Mouse (Mus musculus) 3T3-L1 (cell line): ENCODE data around the gene 1700016C15Rik.

Source experiments
- DNase-seq: peaks from one replicate; pipeline ENCODE4 v3.0.0-alpha.2; 2015; ENCODE audit warnings: low read depth, low spot score

The 1700016C15Rik gene

DNA sequence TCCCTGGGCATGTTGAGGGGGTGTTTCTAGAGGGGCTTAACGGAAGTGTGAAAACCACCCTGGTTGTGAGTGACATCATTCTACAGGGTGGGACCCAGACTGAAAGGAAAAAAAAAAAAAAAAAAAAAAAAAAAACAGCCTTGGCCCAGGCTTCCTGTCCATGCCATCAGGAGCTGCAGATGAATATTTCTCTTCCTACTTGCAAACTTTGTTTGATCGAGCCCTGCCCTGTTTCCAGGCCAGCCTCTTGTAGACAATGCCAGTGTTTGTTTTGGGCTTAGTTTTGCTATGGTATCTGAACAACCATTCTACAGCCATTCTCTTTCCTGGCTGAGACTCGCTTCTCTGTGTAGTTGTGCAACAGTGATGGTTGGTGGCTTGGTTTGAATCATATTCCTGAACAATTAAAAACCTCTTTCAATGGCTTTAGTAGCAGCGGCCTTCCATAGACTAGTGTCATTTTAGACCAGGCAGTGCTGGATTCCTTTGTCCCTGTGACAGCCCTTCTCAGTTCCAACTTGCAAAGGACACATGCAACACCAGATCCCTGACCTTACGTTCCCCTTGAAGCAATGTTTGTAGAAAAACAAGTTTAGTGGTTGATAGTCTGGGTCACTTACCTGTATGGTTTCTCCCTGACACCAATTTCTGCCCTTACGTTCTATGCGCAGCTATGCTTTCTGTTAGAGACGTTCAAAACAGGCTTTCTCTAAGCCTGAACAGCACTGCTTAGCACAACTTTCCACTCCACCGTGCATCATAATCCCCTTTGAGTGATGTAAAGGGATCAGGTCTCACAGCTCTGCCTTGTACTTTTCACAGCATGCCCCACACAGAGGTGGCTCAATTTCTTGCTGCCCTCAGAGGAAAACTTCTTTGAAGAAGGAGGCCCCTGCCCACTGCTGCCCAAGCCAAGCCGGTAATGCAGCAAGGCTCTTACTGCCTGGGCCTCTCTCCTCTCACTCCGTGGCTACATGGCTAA lies at the start of gene 1700016C15Rik:
1700016C15Rik (plus strand) TSS at position 772 of the 982 bp plus-strand sequence.
- no peak for DNase-seq

DNA sequence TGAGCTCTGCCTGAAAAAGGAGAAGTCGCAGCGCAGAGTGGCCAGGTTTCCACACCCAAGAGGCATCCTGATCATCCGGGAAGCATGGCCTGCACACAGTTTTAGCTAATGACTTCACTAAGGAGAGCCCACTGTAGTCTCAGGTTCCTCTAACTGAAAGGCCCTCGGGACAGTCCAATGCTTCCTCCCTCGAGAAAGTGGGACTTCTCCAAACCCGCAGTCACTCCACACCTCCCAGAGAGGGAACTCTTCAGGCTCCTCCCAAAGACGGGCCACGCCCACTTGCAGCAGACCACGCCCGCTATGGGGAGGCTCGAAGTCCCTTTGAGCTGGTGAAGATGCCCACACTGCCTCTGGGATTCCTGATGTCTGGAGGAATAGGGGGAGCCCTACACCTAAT lies 48.4 kb upstream of the 1700016C15Rik start:
- DNase-seq: no peak

DNA sequence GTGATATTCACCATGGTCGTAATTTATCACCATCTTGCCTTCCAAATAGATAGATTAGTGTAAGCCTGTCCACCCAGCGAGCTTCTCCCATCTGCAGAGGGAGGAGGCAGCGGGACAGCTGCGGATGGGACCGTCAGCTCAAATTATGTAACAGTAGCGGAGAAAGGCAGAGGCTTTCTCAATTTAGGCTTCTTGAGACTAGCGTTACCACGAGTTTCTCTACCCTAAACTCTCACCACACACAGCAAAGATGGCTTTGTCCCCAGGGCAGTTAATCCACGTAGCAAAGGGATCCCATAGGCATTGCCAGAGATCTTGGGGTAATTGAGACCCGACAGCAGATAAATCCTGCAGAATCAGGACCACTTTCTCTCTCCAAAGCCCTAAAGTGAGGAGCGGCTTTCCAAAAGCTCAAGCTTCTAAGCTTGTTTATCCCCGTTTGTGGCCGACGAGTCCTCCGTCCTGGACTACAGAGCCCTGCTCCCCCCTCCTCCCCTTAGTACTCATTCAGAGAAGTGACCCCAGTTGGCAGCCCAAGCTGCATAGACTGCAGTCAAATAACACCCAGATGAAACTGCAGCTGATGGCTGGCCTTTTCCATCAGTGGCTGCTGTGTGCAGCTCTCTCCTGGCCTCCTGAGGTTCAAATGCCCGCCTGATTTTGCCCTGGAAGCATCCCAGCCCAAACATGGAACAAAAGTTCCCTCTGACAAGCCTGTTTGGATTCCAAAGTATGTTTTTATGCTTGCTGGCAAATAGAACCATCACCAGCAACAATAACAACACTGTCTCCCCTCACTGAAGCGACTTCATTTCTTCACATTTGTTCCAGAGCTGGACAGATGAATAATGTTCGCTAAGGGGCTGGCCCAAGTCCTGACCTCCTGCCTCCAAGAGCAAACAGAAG lies 45.4 kb upstream of the 1700016C15Rik start:
- peak; percentile 30 for DNase-seq

DNA sequence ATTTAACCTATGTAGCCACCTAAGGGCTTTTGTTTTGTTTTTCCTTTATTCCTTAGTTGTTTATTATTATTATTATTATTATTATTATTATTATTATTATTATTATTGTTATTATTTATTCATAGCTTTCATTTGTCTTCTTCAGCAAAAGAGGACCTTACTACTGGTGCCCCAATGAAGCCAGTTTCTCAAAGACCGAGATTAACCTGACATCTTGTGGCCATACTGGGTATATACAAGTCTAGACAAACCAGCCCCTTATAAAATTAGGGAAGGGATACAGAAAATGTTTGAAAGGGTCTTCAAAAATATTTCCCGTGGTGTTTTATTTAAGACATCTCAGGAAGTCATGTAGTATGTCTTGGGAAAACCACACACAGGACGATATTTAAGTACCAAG lies 44.7 kb upstream of the 1700016C15Rik start:
- peak; percentile 77 for DNase-seq

DNA sequence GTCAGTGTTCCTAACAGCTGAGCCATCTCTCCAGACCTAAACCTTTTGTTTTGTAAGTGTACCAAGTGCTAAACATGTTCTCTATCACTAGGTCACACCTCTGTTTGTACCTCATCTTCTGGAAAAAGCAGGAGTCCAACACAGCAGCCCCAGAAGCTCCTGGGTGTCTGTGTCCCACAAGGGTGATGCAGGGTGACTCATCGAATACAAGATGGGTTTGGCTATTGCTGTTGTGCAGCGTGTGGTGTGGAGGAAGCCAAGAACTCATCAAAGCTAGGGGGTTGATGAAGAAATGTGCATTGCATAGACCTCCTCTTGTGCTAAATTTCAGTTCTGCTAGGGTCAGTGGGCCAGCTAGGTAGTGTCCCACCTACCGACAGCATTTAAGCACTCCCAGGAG lies 43.5 kb upstream of the 1700016C15Rik start:
- peak; percentile 57 for DNase-seq

DNA sequence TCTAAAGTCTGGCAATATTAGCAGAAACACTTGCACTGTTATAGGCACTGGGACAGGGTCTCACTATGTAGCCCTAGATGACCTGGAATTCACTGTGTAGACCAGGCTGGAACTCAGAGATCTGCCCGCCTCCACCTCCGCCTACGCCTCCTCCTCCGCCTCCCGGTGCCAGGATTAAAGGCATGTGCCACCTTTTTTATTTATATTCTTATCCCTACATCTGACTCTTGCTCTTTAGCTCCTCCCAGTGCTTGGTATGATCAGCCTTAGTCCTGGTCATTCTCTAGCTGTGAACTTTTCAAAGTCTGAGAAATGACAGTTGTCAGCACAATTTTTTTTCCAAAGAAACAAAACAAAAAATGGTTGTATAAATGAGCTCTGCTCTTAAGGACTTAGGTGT lies 42.6 kb upstream of the 1700016C15Rik start:
- no peak for DNase-seq

DNA sequence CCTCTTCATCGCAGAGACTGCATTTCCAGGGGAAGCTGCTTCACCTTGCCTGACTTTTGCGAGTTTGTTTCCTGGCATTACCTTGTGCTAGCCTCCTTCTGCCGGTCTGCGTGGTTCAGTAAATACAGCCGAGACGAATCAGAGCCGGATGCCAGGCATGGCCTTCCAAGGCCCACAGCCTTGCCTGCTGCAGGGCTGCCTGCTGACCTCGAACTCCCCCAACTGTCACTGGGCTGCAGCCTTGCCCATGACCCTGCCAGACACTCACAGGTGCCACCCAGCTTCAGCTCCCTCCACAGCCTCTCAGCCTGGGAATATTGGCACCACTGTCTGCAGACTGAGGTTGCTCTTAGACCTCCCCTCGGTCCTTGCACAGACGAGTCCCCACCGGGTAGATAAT lies 37.1 kb upstream of the 1700016C15Rik start:
- DNase-seq: no peak

DNA sequence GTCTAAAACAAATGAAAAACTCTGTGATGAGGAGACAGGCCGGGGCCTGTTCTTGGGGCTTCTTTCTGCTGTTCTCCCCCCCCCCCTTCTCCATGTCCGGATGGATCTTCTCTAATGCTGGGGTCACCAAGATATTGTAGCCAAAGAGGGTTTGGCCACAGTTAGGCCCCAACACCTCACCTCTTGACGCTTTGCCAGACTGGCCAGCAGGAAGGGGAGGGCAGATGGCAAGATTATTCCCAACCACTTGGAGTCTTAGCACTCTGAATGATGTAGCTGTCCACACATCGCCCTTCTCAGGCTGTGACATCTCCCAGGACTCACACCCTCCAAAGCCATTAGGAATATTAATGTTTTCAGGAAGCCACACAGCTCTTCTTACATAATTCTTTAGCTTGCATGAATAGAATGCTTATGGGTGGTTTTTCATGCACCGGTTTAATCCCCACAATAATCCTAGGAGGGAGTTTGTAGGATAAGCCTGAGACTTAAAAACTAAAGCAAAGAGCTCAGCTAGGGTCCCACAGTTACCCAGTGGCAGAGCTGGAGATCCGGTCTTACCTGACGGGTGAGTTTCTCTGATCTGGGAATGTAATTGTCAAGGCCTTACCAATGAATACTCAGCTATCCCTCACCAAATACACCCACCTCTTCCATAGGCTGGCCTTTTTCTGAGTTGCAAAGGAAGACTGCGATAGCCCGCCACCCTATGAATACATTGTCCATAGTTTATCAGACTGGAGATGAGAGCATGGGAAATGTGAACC lies 35.9 kb upstream of the 1700016C15Rik start:
- DNase-seq: no peak

DNA sequence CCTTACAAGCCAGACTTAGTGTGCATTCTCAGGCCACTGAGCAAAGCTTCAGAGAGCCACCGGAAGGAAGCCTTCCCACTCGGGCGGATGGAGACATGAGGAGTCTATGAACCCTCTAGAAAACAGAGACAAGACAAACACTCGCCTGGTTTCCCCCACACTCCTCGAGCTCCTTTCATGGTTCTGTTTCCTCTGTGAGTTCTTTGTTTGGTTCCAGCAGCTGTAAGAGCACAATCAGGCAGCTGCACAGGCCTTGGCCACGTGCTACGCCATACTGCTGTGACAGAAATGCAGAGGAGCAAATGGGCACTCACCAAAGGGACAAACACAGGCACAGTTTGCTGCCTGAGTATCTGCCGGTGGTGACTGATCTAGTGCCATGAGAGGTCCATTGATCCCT lies 29.1 kb upstream of the 1700016C15Rik start:
- no peak for DNase-seq

DNA sequence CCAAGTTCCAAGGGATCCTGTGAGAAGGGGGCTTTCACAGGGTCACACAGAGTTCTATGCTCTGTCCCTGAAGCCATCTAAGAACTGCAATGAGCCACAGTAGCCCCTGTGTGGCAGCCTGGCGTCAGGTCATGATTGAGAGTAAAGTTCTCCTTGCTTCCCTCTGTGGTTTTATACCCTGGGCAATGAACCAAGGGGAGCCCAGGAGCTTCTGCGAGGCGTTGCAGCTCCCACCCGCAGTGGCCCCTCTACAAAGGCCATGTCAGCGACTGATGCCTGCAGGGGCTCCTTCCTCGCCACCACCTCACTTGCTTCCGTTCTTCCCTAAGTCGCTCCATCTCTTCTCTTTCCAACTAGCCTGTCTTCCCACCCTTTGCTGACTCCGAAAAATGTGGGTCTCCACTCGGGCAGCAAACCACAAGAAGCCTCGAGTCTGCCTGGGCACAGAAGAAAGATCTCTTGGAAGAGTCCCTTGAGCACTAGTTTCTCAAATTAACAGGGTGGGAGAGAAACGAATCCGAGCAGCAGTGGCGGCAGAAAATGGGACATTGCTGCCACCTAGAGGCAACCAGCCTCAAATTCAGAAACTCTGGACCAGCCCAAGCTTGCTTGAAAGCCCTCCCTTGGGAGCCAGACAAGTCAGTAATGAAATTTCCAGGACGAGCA lies 27.0 kb upstream of the 1700016C15Rik start:
- peak; percentile 98 for DNase-seq

DNA sequence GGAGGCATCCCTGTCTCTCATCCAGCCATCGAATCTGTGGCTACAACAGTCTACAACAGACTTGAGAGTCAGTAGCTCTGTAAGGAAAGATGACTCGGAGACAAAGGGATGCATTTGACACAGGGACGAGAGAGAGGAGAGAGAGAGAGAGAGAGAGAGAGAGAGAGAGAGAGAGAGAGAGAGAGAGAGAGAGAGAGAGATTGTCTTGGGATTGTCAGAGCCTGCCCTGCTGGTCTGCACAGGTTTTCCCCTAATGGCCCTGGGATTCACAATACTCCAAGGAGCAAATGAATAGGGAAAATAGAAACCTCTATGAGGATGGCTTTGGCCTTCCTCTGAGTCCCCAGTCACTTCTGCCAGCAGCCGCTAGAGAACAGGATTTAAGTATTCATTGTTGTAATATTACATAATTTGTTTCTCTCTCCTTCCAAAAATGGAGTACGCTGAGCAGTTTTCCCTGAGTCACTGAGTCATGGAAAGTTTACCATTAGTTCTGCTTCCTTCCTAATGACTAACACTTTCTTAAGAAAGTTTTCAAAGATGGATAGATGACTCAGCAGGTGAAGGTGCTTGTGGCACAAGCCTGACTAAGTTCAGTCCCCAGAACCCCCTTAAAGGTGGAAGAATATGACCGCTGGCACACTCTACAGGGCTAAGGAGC lies 26.3 kb upstream of the 1700016C15Rik start:
- DNase-seq: peak; percentile 89

DNA sequence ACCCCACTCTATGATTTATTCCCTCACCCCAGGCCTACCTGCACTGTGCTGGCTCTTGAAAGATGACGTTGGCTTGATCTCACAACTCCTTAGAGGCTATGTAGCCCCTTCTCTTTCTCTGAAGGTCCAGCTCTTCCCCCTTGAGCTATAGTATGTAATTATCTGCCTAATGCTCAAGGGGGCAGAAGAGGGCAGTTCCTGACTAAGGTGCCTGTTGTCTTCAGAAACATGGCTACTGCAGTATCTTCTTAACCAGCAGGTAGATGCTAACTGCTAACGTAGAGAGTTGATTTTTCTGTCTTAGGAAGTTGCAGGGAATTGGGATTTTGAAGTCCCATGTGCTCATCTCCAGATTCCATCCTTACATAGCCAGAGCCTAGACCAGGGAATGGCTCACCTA lies 24.4 kb upstream of the 1700016C15Rik start:
- DNase-seq: peak; percentile 73

DNA sequence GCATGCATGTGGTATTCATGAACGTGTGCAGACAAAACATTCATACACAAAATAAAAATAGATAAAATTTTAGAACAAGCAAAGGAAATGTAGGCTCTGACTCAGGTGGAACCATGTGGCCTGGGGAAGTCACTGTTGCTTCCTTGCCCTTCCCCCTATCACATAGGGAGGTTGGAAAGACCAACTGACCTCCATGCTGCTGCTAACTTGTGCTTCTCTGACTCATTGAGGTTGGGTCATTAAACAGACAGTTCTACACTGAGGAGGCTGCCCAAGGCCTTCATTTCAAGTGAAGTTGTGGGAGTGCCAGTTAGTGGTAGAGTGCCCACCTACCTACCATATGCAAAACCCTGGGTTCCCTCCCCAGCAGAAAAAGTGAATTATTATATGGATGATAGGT lies 22.0 kb upstream of the 1700016C15Rik start:
- peak; percentile 57 for DNase-seq

DNA sequence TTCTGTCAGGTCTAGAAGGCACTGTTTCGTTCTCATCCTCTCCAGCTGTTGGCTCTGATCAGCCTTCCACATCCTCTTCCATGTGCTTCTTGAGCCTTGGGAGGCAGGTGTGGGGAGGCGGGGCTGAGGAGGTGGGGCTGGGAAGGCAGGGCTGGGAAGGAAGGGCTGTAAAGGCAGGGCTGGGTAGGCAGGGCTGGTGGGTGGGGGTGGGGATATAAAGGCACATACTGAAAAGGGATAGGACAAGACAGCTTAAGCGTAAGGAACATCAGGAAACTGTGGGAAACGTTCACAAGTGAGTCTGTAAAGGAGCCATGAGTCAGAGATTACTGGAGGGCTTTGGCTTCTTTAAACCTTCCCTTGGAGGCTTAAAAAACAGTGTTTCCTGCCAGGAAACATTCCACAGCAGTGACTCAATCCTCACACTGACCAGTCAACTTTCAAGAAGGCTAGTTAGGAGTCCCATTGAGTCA lies 21.0 kb upstream of the 1700016C15Rik start:
- DNase-seq: peak; percentile 100

DNA sequence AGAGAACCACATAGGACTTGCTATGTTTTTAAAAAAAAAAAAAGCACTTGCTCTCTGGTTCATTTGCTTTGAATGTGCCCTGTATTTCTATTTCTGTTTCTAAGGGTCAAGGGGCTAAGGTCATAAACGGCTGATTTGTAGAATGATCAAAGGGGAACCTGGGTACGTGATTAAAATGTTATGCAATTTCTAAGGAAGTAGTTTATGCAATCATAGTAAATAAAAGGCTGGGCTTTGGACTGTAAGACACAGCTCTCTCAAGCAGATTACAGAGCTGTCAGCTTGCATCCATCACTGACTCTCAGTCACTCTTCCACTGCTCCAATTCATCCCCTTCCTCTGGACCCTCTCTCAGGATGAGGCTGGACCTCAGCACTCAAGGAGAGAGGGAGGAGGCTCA lies 18.6 kb upstream of the 1700016C15Rik start:
- DNase-seq: no peak

DNA sequence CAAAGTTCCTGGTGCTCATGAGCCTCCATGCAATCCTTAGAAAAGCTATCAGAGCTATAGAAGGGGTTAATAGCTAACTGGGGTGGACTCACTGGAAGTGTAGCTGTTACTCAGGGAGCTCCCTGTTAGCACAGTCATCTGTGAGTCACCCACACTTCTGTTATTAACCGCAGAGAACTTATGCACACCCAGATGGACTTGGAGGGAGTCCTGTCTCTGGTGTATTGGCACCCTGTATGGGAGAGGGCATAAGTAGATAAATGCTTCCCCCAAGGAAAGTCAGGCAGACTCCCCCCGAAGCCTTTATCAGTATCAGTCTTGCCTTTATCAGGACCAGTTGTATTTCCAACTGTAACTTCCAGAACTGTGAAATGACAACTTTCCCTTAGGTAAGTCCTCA lies 18.2 kb upstream of the 1700016C15Rik start:
- peak; percentile 94 for DNase-seq

DNA sequence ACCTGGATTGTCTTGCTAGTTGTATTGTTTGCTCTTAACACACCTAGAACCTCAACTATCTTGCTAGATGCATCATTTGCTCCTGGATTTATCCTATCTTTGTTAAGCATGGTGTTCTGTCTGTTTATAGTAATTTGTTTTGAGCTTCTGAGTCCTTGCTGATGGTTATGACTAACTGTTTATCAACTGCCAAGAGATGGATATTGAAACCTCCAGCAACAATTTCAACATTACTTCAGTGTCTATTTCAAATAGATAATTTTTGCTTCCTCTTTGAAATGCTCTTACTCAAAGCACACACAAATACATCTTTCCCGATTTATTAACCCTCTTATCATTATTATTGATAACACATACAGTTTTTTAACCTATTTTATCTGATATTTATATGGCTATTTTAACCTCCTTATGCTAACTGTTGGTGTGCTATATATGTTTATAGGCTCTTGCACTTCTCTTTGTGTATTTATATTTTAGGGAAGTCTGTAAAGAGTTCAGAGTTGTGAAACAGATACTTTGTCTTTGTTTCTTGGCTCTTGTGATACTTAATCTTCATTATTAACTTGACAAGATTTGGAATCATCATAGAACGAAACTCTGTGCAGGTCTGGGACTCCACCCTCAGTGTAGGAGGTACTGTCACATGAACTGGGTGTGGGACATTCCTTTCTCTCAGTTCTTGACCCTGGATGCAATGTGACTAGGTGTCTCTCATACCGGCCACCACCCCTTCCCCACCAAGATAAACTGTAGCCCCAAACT lies 15.8 kb upstream of the 1700016C15Rik start:
- DNase-seq: peak; percentile 40

DNA sequence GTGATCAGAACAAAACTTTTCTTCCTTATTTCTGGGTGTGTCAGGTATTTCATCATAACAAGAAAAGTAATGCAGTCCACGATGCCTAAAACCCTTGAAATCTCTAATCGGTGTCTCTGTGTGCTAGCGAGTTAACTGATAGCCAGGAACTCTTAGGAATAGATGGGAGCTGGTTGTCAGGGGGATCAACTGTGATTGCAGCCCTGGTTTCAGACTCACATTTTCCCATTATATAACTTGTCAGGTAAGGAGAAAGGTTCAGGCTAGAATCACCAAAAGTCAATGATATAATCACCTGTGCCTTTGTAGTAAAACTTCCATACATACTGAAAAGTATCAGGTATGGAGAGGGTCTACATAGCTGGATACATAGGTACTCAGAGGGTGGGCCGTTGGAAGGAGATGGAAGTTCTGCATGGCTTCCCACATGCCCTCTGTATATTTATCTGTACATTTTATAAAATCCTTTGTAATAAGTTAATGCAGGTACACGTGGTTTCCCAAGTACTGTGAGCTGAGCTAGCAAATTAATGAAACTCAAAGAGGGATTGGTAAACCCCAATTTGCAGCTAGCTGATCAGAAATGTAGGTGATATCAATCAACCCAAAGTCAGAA lies 15.1 kb upstream of the 1700016C15Rik start:
- DNase-seq: no peak

DNA sequence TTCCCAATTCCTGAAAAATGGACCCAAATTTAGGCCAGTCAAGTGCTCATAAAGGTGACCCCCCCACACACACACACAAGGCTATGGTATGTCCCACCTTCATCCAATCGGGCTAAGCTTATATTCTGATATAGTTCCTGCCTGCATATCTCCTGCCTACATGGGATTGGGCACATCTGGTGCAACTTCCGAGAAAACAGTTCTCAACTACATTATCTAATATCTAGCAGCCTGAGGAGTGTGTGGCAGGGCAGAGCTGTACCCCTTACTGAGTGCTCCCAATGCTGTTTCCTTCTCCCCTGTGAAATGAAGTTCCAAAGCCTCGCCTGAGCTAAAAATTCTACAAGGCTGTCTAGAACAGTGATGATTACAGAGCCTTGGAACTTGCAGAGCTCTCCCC lies 13.2 kb upstream of the 1700016C15Rik start:
- DNase-seq: no peak
